Mouse (Mus musculus) CD4-positive, CD25-positive, alpha-beta regulatory T cell, adult 4 months (primary cell): ENCODE results near the gene Fcrls. TPM values are rescaled to one million over a fixed set of nuclear protein-coding genes. Genes with fewer than 3 reads are reported as not detected.

Experiments
- ATAC-seq: one replicate; pipeline ENCODE4 v1.8.0; 2017
- polyA plus RNA-seq, 2 experiments: library from polyadenylated mRNA; unstranded; fragments of 100-300 nt; shearing (Covaris generic); gene quantifications; one replicate each; pipeline ENCODE4 v1.2.1; 2017

Fcrls gene
- polyA plus RNA-seq, result under 1 TPM in 1 of 2 experiments, not detected in 1; 0.13 TPM

GRCm38 (mm10) chr3:87263436-87263835 is at the start of gene Fcrls:
Fcrls (minus strand) TSS chr3:87263738.
- no peak for ATAC-seq

GRCm38 (mm10) chr3:87309922-87310321 is 46.4 kb upstream of the Fcrls start:
- ATAC-seq, result no peak

GRCm38 (mm10) chr3:87299901-87300300 is 36.4 kb upstream of the Fcrls start:
- ATAC-seq, result no peak

GRCm38 (mm10) chr3:87274372-87274771 is 10.8 kb upstream of the Fcrls start:
- no peak for ATAC-seq

- ATAC-seq, result no peak
Measured at GRCm38 (mm10) chr3:87266581-87266980, 3.0 kb upstream of the Fcrls start.

GRCm38 (mm10) chr3:87255239-87255638 is 8.3 kb downstream of the Fcrls start:
- no peak for ATAC-seq

- ATAC-seq, result no peak
Measured at GRCm38 (mm10) chr3:87249571-87249970, 14.0 kb downstream of the Fcrls start.

GRCm38 (mm10) chr3:87247292-87247691 is 16.2 kb downstream of the Fcrls start:
- ATAC-seq, result no peak

GRCm38 (mm10) chr3:87243654-87244053 is 19.9 kb downstream of the Fcrls start:
- ATAC-seq, result no peak

GRCm38 (mm10) chr3:87240909-87241308 is 22.6 kb downstream of the Fcrls start:
- ATAC-seq, result no peak

GRCm38 (mm10) chr3:87223636-87224035 is 39.9 kb downstream of the Fcrls start:
- no peak for ATAC-seq

- no peak for ATAC-seq
Measured at GRCm38 (mm10) chr3:87222346-87222745, 41.2 kb downstream of the Fcrls start.

- no peak for ATAC-seq
Measured at GRCm38 (mm10) chr3:87215176-87215575, 48.4 kb downstream of the Fcrls start.

GRCm38 (mm10) chr3:87214221-87214864 is 49.2 kb downstream of the Fcrls start:
- no peak for ATAC-seq

GRCm38 (mm10) chr3:87206336-87207075 is 57.0 kb downstream of the Fcrls start:
- ATAC-seq, result no peak

Other genes starting within 250 kb of the Fcrls start
- gene Kirrel, start 89.0 kb downstream of the Fcrls start, polyA plus RNA-seq, result not detected
- 1 to 10 TPM in 1 of 2 experiments, under 1 TPM in 1; 0.31 to 1.2 TPM for gene Cd5l, start 94.1 kb upstream of the Fcrls start, polyA plus RNA-seq
- gene Fcrl1, start 112.6 kb upstream of the Fcrls start, polyA plus RNA-seq, result 10 to 100 TPM; 46.0 to 62.3 TPM
- gene Fcrl5, start 172.0 kb upstream of the Fcrls start, polyA plus RNA-seq, result not detected